Mouse (Mus musculus) thymus, adult 18-20 months (tissue): ENCODE data around the gene Msh6.
"Not testable (repeated sequence)": the region's sequence is repeated elsewhere in the genome, so short reads cannot be mapped to it uniquely, and the experiment has no call there.

Source experiments
- DNase-seq, 2 experiments: peaks; one replicate each; pipeline ENCODE4 v3.0.0; 2022; ENCODE audit warnings: mixed read lengths in 2 of 2

The Msh6 gene

GRCm38 (mm10) chr17:87982112-87982511 is 7.2 kb downstream of the Msh6 start:
- DNase-seq, result no peak

GRCm38 (mm10) chr17:87983313-87983712 is 8.5 kb downstream of the Msh6 start:
- no peak for DNase-seq

GRCm38 (mm10) chr17:87984440-87985214 is 9.8 kb downstream of the Msh6 start:
- no peak for DNase-seq

- no peak for DNase-seq
These were observed 11.1 kb downstream of the Msh6 start for GRCm38 (mm10) chr17:87985916-87986315.

GRCm38 (mm10) chr17:87987507-87987906 is 12.6 kb downstream of the Msh6 start:
- no peak for DNase-seq

GRCm38 (mm10) chr17:87992154-87992553 is 17.3 kb downstream of the Msh6 start:
- no peak for DNase-seq

GRCm38 (mm10) chr17:87993338-87993737 is 18.5 kb downstream of the Msh6 start:
- DNase-seq, result no peak

GRCm38 (mm10) chr17:87997808-87998207 is 22.9 kb downstream of the Msh6 start:
- no peak for DNase-seq

GRCm38 (mm10) chr17:88004892-88005291 is 30.0 kb downstream of the Msh6 start:
- DNase-seq, result no peak

- DNase-seq, result no peak
These were observed 32.1 kb downstream of the Msh6 start for GRCm38 (mm10) chr17:88006956-88007355.

- no peak for DNase-seq
These were observed 39.6 kb downstream of the Msh6 start for GRCm38 (mm10) chr17:88014456-88014855.

- DNase-seq, result not testable (repeated sequence)
These were observed 41.2 kb downstream of the Msh6 start for GRCm38 (mm10) chr17:88016027-88016426.

- no peak for DNase-seq
These were observed 49.1 kb downstream of the Msh6 start for GRCm38 (mm10) chr17:88023924-88024323.

GRCm38 (mm10) chr17:88025227-88025626 is 50.4 kb downstream of the Msh6 start:
- no peak for DNase-seq

GRCm38 (mm10) chr17:88029194-88029970 is 54.5 kb downstream of the Msh6 start:
- DNase-seq, result no peak

- no peak for DNase-seq
These were observed 56.9 kb downstream of the Msh6 start for GRCm38 (mm10) chr17:88031755-88032154.

GRCm38 (mm10) chr17:88034418-88034817 is 59.6 kb downstream of the Msh6 start:
- no peak for DNase-seq
